Mouse (Mus musculus) MN1 (cell line): Measurements from ENCODE around the gene Rnf11.

Experiments used
- DNase-seq: peaks from one replicate; pipeline ENCODE4 v3.0.0-alpha.2; 2016; ENCODE audit warnings: low spot score

Rnf11 gene

DNA sequence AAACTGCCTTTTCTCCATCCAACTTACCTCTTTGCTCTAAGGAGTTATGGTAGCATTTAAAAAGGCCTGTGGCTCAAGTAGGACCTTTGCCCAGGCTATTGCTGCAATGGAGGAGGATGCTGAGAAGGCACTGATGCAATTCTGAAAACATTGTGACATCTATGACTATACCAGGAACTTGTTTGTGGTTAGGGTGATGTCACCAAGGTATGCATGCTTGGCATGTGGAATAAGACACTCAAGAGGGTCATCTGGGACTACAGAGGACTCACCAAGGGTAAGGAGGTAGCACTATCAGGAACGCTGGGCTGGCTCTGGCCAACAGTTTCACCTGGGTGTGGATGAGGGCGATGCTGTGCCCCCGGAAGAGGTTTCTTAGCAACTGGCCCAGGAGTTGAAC, at the start of gene Rnf11:
Gene Rnf11 (minus strand): TSS at position 108 of the 400 bp plus-strand sequence.
- peak; percentile 27 for DNase-seq

DNA sequence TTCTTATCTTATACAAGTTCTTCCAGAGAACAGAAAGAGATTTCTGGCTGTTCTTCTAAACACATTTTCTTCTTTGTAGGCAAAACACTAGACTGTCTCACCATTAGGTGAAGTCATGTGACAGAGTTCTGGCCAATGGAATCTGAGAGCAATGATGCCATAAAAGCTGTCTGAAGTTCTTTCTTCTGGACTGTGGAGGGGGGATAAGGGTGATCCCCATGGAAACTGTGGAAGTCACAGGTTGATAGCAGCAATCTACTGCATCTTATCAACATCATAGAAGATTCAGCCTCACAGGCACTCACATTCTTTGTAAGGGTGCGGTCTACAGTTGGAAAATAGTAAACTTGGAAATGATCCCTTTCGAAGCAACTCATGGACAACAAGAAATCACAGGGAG, 46.6 kb upstream of the Rnf11 start, which contains the start of gene 4930522H14Rik:
Gene 4930522H14Rik (minus strand): TSS at position 187 of the 400 bp plus-strand sequence.
- DNase-seq, result no peak

DNA sequence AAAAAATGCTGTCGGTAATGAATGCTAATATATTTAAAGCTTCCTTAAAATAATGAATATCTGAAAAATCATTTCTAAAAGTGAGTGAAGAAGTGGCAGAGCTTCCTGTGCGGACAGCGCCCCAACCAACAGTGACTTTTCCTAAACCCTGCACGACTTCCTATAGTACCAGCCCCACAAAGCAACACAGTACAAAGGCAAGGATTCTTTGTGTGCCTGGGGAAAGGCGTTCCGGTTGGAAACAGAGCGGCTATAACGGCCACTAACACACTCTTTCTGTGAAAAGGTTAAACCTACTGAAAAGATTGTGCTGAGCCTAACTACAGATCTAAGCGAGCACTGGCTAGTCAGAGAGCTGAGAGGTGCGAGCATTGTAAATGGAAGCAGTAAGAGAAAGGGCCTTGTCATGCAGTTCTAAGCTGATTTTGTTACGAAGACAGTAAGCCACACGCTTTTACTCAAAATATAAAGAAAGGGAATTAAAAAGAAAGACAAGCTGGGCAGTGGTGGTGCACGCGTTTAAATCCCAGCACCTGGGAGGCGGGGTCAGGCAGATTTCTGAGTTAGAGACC, 45.8 kb upstream of the Rnf11 start:
- no peak for DNase-seq

DNA sequence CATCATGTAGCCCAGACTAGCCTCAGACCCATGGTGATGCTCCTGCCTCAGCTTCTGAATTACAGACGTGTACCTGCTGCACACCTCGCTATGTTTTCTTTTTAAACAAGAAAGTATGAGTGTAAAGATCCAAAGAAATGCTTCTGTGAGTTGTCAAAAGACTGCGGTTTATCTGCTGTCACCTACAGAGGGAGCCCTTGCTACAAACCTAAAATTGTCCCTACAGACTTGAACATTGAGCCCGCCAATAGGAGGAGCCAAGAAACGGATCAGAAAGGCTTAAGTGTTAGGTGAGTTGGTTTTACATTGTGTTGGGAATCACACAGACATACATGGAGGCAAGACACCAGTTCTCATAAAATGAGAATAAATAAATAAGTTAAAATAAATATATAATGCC, 20.4 kb upstream of the Rnf11 start:
- DNase-seq, result peak; percentile 43

DNA sequence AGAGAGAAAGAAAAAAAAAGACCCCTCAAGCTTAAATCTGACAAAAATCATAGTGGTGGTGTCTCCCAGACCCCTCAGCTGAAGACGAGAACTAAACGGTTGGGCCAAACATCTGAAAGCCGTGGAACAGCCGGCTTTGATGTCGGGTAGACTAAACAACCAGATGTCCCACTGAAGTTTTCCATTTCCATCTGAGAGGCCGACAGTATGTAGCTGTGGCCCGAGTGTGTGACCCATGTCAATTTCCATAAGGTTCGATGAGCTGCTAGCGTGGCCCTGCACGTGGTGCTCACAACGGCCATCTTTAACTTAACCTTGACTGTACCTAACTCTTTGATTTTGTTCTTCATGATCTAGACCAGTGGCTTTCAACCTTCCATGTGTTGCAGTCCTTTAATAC, 13.9 kb upstream of the Rnf11 start:
- DNase-seq, result no peak

DNA sequence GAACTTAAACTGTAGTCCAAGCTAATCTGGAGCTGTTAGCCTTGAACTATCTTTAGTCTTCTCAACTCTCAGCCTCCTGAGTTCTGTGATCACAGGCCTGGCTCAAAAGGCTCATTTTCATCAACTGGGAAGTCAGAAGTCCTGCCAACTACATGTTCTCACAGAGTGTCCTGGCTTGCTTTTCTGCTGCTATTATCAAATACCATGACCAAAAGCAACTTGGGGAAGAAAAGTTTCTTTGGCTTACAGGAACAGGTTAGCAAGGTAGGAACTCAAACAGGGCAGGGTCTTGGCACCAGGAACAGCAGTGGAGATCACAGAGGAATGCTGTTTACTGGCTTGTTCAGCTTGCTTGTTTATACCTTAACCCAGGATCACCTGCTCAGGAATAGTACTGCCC, 9.1 kb upstream of the Rnf11 start:
- DNase-seq, result no peak

DNA sequence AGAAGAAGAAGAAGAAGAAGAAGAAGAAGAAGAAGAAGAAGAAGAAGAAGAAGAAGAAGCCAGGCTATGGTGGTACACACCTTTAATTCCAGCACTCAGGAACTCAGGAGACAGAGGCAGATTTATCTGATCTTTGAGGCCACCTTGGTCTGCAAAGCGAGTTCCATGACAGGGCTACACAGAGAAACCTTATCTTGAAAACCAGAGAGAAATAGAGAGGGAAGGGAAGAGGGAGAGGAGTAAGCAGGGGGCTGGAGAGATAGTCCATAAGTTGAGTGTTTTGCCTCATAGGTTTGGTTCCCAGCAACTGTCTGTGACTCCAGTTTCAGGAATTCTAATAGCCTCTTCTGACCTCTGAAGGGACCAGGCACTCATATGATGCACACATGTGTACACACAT, 4.3 kb upstream of the Rnf11 start:
- no peak for DNase-seq

DNA sequence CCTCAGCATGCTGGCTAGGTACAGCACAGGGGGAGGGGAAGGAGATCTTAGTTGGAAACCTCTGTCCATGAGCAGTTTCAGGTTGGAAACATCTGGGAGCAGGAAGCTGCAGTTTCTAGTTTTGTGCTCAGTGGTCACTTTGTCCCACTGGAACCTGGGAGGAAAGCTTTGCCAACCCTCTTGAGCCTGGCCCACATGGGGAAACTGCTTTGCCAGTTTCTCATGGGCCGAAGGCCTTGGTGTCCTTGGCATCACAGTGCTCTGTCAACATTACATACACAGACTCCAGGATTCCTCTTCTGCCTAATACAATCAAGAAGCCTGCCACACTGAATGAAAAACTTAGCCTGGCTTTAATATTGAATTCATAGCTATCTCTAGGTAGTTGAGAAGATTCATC, 1.8 kb downstream of the Rnf11 start:
- DNase-seq, result no peak

DNA sequence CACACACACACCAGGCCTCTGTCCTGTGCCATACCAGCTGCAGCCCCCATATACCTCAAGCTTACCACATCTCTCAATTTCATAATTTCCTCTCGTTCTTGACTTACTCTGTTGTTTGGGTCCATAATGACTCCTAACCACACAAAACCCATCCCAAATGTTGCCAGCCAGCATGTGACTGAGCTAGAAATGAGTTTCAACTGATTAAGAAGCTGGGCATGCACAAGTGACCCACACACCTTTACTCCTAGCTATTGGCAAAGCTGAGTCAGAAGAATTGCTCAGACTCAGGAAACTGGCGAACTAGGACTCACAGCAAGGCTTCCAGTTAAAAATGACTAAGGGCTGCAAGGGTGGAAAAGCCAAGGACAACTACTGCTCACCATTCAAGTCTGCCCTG, 3.1 kb downstream of the Rnf11 start:
- no peak for DNase-seq

DNA sequence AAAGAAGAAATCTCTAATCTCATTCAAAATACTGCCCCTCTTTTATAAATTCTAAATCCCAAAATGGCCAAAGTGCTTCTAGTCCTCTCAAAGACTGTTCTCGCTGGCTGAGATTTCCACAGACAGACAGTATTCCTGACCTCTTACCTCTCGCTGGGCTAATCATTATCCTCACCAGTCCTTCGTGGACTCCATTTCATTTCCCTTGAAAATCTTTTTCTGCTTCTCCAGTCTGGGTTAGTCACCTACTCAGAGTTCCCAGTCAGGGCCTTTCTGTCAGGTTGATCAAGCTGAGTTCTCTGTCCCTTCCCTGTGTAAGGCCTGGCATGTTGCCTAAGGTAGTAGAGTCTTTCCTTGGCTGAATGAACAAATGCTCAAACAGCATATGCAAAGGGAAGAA, 7.1 kb downstream of the Rnf11 start:
- no peak for DNase-seq

DNA sequence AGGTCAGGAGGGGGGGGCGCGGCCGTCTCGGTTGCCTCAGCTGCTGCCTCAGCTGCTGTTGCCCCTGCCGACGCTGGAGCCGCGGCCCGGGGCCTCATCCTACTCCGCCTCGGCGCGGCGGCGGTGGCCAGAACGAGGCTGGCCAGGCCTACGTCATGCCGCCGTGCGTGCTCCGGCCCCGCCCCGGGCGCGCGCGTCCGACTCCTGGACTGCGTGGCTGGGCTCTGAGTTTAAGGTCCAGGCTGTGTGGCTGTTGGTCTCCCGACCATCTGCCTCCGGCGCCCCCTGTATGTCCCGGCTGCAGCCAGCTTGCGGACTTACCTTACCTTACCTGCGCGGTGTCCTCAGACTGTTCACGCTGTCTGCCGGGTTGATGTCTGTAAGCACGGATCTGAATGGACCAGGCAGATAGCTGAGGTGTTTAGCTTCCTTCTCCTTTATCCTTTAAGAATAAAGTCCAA, 7.9 kb downstream of the Rnf11 start:
- peak; percentile 85 for DNase-seq

DNA sequence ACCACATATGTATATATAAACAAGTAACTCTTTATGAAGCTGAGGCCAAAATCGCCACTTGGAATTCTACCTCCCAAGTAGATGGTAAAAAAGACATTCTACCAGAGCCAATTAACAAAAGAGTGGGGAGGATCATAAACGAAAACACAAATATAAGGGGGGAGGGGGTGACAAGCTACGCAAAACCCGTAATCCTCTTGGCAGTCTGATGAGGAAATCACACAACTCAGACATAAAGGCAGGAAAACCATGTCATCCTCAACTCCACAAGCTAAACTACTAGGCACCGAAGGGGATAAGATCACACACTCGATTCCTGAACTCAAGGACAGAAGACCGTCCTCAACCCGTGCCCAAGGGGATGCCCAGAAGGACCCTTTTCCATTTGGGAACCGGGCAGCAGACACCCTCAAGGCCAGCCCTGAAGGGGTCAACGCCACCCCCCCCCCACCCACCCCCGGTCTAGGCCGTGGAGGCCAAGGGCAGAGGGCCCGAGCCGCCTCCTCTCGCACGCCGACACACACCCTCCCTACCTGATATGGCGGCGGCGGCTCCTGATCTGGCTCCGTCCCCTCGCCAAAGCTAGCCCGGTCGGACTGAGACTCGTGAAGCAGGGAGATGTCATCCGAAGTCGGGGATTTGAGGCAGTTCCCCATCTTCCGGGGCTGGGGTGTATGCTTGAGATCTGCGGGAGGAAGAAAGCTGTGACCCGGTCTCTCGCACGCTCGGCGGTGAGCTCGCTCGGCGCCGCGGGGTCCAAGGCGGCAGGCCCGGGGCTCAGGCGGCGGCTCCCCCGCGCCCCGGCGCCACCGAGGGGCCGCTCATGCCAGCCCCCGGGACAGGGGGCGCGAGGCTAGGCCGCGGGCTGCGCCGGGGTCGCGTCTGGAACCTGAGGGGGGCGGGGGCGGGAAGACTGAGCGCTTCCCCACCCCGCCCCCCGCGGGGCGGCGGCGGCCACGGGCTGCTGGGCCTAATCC, 8.7 kb downstream of the Rnf11 start:
- peak; percentile 22 for DNase-seq

DNA sequence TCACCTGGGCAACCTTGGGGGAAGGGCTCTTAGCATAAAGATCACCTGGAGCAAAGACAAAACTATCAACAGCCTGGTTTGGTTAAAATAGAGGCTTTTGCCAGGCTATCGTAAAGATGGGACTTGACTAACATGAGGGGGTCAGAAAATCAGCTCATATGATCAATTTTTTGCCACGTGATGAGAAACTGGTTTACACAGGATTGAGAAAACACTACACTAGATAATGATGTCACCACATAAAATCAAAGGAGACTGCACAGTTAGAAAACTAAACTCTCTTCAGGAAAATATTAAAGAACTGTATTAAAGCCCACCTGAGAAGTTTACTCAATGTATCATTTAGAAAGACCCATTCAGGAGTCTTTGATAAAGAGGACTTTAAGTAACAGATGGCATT, 9.4 kb downstream of the Rnf11 start:
- no peak for DNase-seq

DNA sequence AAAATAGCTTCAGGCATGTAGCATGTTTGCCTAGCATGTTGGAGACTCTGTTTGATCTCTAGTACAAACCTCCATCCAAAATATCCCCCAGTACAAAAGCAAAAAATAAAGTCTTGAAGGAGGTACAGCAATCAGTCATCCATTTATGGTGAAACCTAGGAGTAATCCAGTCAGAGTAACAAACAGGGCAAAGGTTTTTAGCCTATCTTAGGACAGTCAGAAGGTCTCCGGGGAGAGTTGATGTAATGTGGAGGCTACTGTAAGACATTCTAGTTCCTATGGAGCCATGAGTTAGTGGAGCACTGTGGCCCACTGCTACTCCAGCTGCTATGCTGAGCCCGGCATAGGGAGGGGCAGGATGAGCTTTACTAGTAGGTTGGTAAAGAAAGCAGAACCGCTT, 12.0 kb downstream of the Rnf11 start:
- DNase-seq, result peak; percentile 14

DNA sequence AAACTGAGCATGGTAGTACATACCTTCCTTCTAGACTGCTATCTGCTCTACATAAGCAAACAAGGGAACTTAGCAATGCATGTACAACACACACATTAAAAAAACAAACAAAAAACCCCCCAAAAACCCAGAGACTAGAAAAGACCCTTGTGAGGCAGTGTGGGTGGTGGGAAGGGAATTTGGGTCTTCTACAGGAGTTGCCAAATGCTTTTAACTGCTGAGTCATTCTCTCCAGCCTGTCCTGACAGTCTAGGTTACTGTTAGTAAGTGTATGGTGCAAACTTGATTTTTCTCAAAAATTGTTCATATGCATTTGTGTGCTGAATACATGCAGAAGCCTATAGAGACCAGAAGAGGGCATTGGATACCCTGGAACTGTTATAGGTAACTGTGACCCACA, 12.9 kb downstream of the Rnf11 start:
- no peak for DNase-seq

DNA sequence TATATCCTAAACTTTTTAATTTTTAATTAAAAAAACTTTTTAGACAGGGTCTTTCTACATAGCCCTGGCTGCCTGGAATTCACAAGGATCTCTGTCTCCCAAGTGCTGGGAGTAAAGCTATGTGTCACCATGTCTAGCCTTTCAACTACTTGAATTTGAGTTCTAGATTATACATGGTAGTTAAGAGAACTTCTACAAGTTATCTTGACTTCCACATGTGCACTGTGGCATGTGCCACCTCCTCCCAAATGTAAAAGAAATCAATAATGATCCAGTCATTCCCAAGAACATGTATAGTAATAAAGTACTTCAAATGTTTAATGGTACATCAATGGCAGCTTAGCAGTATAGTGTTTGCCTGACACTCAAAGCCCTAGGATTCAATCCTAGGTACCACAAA, 16.8 kb downstream of the Rnf11 start:
- DNase-seq, result no peak

DNA sequence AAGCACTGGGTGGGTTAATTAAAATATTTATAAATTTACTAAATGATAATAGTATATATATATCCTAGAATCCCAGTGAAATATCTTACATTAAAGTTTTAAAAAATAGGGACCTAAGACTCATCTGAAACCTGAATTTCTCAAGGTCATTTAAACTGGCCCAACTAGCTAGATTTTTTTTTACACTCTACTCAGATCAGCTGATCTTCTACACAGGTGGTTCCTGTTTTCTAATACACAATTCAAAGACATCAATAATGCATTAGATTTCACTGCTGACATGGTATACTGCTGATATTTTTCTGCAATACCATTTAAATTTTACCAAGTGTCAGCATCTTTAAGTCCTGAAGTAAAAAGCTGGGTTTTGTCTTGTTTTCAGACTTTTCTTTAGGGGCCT, 20.6 kb downstream of the Rnf11 start:
- DNase-seq, result no peak

DNA sequence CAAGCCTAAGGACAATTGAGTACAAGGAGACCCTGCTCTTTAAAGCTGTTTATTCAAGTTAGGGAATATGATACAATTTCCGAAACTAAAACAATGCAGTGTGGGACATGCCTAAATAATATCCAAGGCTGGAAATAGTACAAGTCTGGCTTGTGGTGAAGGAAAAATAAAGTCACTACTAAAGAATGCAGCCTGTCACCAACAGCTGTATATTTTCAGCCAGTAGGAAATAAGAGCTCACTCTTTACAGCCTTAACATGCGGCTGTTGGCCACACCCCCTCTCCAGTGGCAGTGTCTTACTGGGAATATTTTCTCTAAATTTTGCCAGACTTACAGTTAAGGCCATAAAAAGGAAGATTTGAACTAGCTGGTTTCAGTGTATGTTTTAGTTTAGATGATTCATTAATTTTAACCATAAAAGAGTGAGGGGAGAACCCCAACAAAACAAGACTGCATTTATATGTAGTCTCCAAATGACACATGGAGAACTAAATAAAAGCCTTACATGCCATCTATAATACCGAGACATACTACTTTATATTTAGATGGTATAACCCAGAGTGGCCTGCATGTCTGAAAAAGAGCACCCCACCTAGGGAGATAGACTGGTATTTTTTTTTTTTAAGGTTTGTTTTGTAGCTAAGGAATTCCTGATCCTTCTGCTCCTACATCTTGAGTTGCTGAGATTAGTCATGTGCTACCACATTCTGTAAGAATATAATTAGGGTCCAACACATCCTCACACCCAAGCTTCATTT, 23.9 kb downstream of the Rnf11 start:
- no peak for DNase-seq

DNA sequence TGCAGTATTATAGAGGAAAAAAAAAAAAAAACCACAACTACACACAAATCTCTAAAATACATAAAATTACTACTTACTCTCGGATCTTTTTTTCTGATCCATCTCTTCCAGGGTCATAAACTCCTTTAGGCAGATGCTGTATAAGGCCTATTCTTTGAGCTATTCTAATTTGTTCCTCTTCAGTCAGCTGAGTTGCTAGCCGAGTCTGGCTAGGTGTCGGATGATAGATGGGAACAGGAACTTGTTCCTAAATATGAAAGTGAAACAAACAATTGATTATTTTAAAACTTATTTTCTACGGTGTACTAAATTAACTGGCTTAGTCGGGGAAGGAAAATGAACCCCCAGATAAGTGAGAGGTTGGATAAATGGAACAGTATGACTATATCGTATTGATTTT, 27.7 kb downstream of the Rnf11 start:
- DNase-seq, result no peak

DNA sequence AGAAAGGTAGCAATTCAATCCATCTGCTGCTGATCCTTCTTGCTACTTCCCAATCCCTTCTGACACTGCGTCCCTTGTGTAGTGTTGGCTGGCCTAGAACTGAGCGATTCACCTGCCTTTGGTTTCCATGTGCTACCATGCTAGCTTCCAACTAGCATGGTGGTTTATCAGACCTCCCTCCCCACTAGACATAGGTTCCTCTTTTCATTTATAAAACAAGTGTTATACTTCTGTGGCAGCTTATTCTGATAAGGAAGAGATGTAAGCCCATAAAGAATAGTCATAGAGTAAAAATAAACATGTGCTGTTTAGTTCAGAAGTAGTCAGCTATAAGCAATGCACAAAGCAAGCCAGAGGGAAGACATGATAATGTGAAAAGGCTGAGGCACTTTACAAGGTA, 36.0 kb downstream of the Rnf11 start:
- DNase-seq, result no peak

DNA sequence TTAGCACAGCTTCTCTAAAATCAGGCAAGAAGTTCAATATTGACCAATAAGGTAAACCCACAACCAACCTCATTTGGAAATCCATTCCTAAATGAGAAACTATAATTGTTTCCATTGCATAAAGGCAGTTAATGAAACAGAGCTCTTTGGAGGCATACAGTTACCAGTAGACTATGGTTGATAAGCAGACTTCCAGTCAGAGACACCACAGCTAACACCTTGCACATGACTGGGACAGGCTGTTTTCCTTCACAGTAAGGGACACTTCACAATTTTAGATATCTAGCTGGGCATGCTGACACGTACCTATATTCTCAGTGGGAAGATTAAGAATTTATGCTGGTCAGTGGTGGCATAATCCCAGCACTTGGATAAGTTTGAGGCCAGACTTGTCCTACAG, 38.6 kb downstream of the Rnf11 start:
- no peak for DNase-seq

DNA sequence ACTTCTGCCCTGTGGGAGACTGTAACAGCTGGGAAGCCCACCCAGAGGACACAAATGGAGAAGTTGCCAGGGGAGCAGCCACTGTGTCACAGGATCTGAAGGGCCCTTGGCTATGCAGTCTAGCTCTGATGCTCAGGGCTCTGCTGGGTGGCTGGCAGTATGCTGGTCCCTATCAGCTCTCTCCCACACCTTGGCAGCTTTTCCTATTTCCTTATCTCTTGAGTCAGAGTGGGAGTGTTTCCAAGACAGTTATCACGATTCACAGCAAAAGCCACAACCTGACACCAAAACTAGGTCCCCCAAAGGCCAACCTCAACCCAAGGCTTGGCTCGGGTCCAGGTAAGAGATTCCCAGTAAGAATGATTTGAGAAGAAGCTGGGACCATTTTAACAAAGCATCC, 39.1 kb downstream of the Rnf11 start:
- no peak for DNase-seq

DNA sequence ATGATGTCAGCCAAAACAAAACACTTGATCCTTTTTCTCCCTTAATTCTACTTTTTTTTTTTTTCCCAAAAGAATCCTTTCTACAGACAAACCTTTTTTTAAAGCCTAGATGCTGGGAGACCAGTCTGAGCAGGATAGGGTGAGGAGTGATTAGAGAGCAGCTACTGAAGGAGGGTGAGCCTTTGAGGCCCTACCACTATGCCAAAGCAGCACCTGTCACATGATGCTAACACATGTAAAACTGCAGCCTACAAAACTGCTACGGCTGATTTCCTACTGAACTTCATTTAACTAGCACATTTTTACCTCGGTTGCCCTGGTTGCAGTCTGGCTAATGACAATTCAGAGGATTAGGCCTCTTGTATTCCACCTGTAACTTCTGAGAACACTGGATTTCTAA, 39.6 kb downstream of the Rnf11 start:
- DNase-seq, result no peak
